Mouse (Mus musculus): Measurements from ENCODE around the gene Fbxo44. TPM values are rescaled to one million over a fixed set of nuclear protein-coding genes. Genes with fewer than 3 reads are reported as not detected.

Fbxo44 gene
- total RNA-seq, 2 experiments from 2014 or later, result 1.6 to 3.0 TPM

Other genes starting within 250 kb of the Fbxo44 start
- gene Plod1, start 223.7 kb downstream of the Fbxo44 start, total RNA-seq (2015), result 4.8 and 5.6 TPM in 2 replicates
- 10.5 and 12.2 TPM in 2 replicates for gene Plod1, start 223.7 kb downstream of the Fbxo44 start, total RNA-seq (2017)
- 32.9 and 34.2 TPM in 2 replicates for gene 2510039O18Rik, start 219.6 kb downstream of the Fbxo44 start, total RNA-seq (2015)
- gene 2510039O18Rik, start 219.6 kb downstream of the Fbxo44 start, total RNA-seq (2017), result 30.4 and 38.6 TPM in 2 replicates
- not detected in 2 replicates for gene Nppb, start 174.7 kb downstream of the Fbxo44 start, total RNA-seq (2015)
- gene Nppb, start 174.7 kb downstream of the Fbxo44 start, total RNA-seq (2017), result not detected in 2 replicates
- gene Nppa, start 159.8 kb downstream of the Fbxo44 start, total RNA-seq (2015), result not detected in 2 replicates
- not detected in 2 replicates for gene Nppa, start 159.8 kb downstream of the Fbxo44 start, total RNA-seq (2017)
- 3.3 and 4.1 TPM in 2 replicates for gene Clcn6, start 121.7 kb downstream of the Fbxo44 start, total RNA-seq (2015)
- 1.5 and 6.4 TPM in 2 replicates for gene Clcn6, start 121.7 kb downstream of the Fbxo44 start, total RNA-seq (2017)
- 5.5 and 6.2 TPM in 2 replicates for gene Mthfr, start 121.4 kb downstream of the Fbxo44 start, total RNA-seq (2015)
- gene Mthfr, start 121.4 kb downstream of the Fbxo44 start, total RNA-seq (2017), result 4.3 and 7.2 TPM in 2 replicates
- 16.3 and 16.5 TPM in 2 replicates for gene Agtrap, start 72.5 kb downstream of the Fbxo44 start, total RNA-seq (2015)
- gene Agtrap, start 72.5 kb downstream of the Fbxo44 start, total RNA-seq (2017), result 34.5 and 35.9 TPM in 2 replicates
- gene Mad2l2, start 30.1 kb downstream of the Fbxo44 start, total RNA-seq (2015), result 28.7 and 34.0 TPM in 2 replicates
- gene Mad2l2, start 30.1 kb downstream of the Fbxo44 start, total RNA-seq (2017), result 6.6 and 8.1 TPM in 2 replicates
- gene Draxin, start 29.8 kb downstream of the Fbxo44 start, total RNA-seq (2015), result not detected in 2 replicates
- gene Draxin, start 29.8 kb downstream of the Fbxo44 start, total RNA-seq (2017), result not detected in 2 replicates
- 19.6 and 20.1 TPM in 2 replicates for gene Fbxo6, start 8.3 kb downstream of the Fbxo44 start, total RNA-seq (2015)
- 9.1 and 11.5 TPM in 2 replicates for gene Fbxo6, start 8.3 kb downstream of the Fbxo44 start, total RNA-seq (2017)
- not detected in 2 replicates for gene Fbxo2, start 139 bp upstream of the Fbxo44 start, total RNA-seq (2015)
- not detected in 2 replicates for gene Fbxo2, start 139 bp upstream of the Fbxo44 start, total RNA-seq (2017)
- gene Disp3, start 127.5 kb upstream of the Fbxo44 start, total RNA-seq (2015), result not detected in 2 replicates
- gene Disp3, start 127.5 kb upstream of the Fbxo44 start, total RNA-seq (2017), result not detected in 2 replicates

Measured in megakaryocyte progenitor cell, adult 5-6 weeks (primary cell).